Mouse (Mus musculus): ENCODE measurements around the gene Ctsa. TPM values are rescaled to one million over a fixed set of nuclear protein-coding genes. Genes with fewer than 3 reads are reported as not detected.
"Not testable (repeated sequence)": the region's sequence is repeated elsewhere in the genome, so short reads cannot be mapped to it uniquely, and the experiment has no call there.

The Ctsa gene
- total and polyA plus RNA-seq, 3 experiments, result 19.9 to 45.5 (median 27.0) TPM

- H3K27ac ChIP-seq (ENCODE audit: insufficient read depth, low read depth), result no peak overlapping the region
- TF ChIP-seq EP300 (IDR thresholded peaks at IDR 0.05; ENCODE audit: low read length) (no peak), PAX5 (IDR thresholded peaks at IDR 0.05; ENCODE audit: low read length) (no peak), HCFC1 (IDR thresholded peaks at IDR 0.05; ENCODE audit: low read depth, low read length) (no peak), UBTF (IDR thresholded peaks at IDR 0.05; ENCODE audit: low read depth, low read length) (no peak), ZKSCAN1 (IDR thresholded peaks at IDR 0.05; ENCODE audit: borderline replicate concordance, low read depth, low read length) (no peak), SMC3 (IDR thresholded peaks at IDR 0.05; ENCODE audit: low read depth, low read length) (no peak), MEF2A (IDR thresholded peaks at IDR 0.05; ENCODE audit: borderline replicate concordance, low read depth, low read length) (no peak)
- peaks cover 0 to 9% of the 10 kb centered on the region in 2 experiments; a peak in 2 of 4 replicates for H3K4me1 ChIP-seq (ENCODE audit: control insufficient read depth in 1 of 2, insufficient read depth in 2 of 2)
- no peaks in the 10 kb centered on the region for H3K27me3 ChIP-seq (replicated peaks)
- peaks cover 16% of the 10 kb centered on the region for H3K9me3 ChIP-seq (replicated peaks; ENCODE audit: low read length)
- dilution Hi-C loops (cut with MboI; ENCODE audit: extremely low pct_ligation_motif_present, extremely low pct_unique_long_range_greater_than_20kb, low sequenced_read_pairs) (no loop called here), in situ Hi-C loops (cut with MboI; ENCODE audit: low pct_ligation_motif_present, low pct_unique_long_range_greater_than_20kb, low sequenced_read_pairs) (no loop called here)
- no peak overlapping the region for H3K4me2 ChIP-seq (ENCODE audit: insufficient read depth, low read depth, poor library complexity, severe bottlenecking)
- DNase-seq (ENCODE audit: extremely low read depth), result no peak
- H3K4me3 ChIP-seq (replicated peaks in 1 of 3; ENCODE audit: low read depth in 2 of 3, low read length in 2 of 3, poor library complexity in 1 of 3), result no peak overlapping the region
- H3K79me2 ChIP-seq (replicated peaks; ENCODE audit: control insufficient read depth, extremely low read depth, insufficient read depth, poor library complexity, severe bottlenecking), result no peaks in the 10 kb centered on the region
- H3K9ac ChIP-seq (ENCODE audit: insufficient read depth, low read depth), result no peak overlapping the region
- H3K36me3 ChIP-seq (replicated peaks in 1 of 2; ENCODE audit: control insufficient read depth in 1 of 2, insufficient read depth in 1 of 2, low read length in 1 of 2), result peaks cover 0 to 4% of the 10 kb centered on the region in 2 experiments
These were observed 40.9 kb downstream of the Ctsa start for GRCm38 (mm10) chr2:164873621-164874020.

GRCm38 (mm10) chr2:164874239-164874769, 41.6 kb downstream of the Ctsa start:
- TF ChIP-seq RAD21 (IDR thresholded peaks at IDR 0.05; ENCODE audit: low read depth, low read length) (no peak), MAFK (IDR thresholded peaks at IDR 0.05; ENCODE audit: insufficient replicate concordance, low read length) (no peak), NELFE (IDR thresholded peaks at IDR 0.05; ENCODE audit: low read depth, low read length) (no peak), JUND (conservative IDR thresholded peaks at IDR 0.05; ENCODE audit: low read depth, low read length) (no peak), POLR2A (IDR thresholded peaks at IDR 0.05; ENCODE audit: low read depth, low read length) (no peak), ETS1 (conservative IDR thresholded peaks at IDR 0.05; ENCODE audit: low read depth, low read length) (no peak), CHD2 (IDR thresholded peaks at IDR 0.05; ENCODE audit: low read length) (no peak), CHD1 (IDR thresholded peaks at IDR 0.05; ENCODE audit: low read depth, low read length) (no peak), SMC3 (IDR thresholded peaks at IDR 0.05; ENCODE audit: low read depth, low read length) (no peak), ZNF384 (IDR thresholded peaks at IDR 0.05; ENCODE audit: low read depth, low read length) (no peak), ELF1 (IDR thresholded peaks at IDR 0.05; ENCODE audit: low read depth, low read length) (no peak), POLR2AphosphoS2 (IDR thresholded peaks at IDR 0.05; ENCODE audit: low read depth, low read length) (no peak), E2F4 (IDR thresholded peaks at IDR 0.05; ENCODE audit: insufficient replicate concordance, low read depth, low read length) (no peak), SIN3A (IDR thresholded peaks at IDR 0.05; ENCODE audit: low read length) (no peak), EP300 (IDR thresholded peaks at IDR 0.05; ENCODE audit: low read length) (no peak), GABPA (IDR thresholded peaks at IDR 0.05; ENCODE audit: insufficient replicate concordance, low read depth, low read length) (no peak)
- peaks cover 0 to 4% of the 10 kb centered on the region in 2 experiments for H3K36me3 ChIP-seq (replicated peaks in 1 of 2; ENCODE audit: control insufficient read depth in 1 of 2, insufficient read depth in 1 of 2, low read length in 1 of 2)
- no peak overlapping the region for H3K27ac ChIP-seq (ENCODE audit: insufficient read depth, low read depth)
- DNase-seq (ENCODE audit: extremely low read depth), result no peak
- no peak overlapping the region for H3K4me2 ChIP-seq (ENCODE audit: insufficient read depth, low read depth, poor library complexity, severe bottlenecking)
- H3K4me1 ChIP-seq (ENCODE audit: control insufficient read depth in 1 of 2, insufficient read depth in 2 of 2), result peaks cover 0 to 5% of the 10 kb centered on the region in 2 experiments; a peak in 2 of 4 replicates
- no peak overlapping the region for H3K9ac ChIP-seq (ENCODE audit: insufficient read depth, low read depth)
- no peak overlapping the region for H3K4me3 ChIP-seq (replicated peaks in 1 of 3; ENCODE audit: low read depth in 2 of 3, low read length in 2 of 3, poor library complexity in 1 of 3)
- no peaks in the 10 kb centered on the region for H3K27me3 ChIP-seq (replicated peaks)
- in situ Hi-C loops (cut with MboI; ENCODE audit: low pct_ligation_motif_present, low pct_unique_long_range_greater_than_20kb, low sequenced_read_pairs) (no loop called here), dilution Hi-C loops (cut with MboI; ENCODE audit: extremely low pct_ligation_motif_present, extremely low pct_unique_long_range_greater_than_20kb, low sequenced_read_pairs) (no loop called here)
- H3K79me2 ChIP-seq (replicated peaks; ENCODE audit: control insufficient read depth, extremely low read depth, insufficient read depth, poor library complexity, severe bottlenecking), result no peaks in the 10 kb centered on the region
- H3K9me3 ChIP-seq (replicated peaks; ENCODE audit: low read length), result peaks cover 11% of the 10 kb centered on the region

GRCm38 (mm10) chr2:164875648-164876047, 43.0 kb downstream of the Ctsa start:
- H3K36me3 ChIP-seq (replicated peaks in 1 of 2; ENCODE audit: control insufficient read depth in 1 of 2, insufficient read depth in 1 of 2, low read length in 1 of 2); H3K4me2 ChIP-seq (ENCODE audit: insufficient read depth, low read depth, poor library complexity, severe bottlenecking); H3K79me2 ChIP-seq (replicated peaks; ENCODE audit: control insufficient read depth, extremely low read depth, insufficient read depth, poor library complexity, severe bottlenecking); H3K4me3 ChIP-seq (replicated peaks in 1 of 3; ENCODE audit: low read depth in 2 of 3, low read length in 2 of 3, poor library complexity in 1 of 3); dilution Hi-C loops (cut with MboI; ENCODE audit: extremely low pct_ligation_motif_present, extremely low pct_unique_long_range_greater_than_20kb, low sequenced_read_pairs); H3K9ac ChIP-seq (ENCODE audit: insufficient read depth, low read depth); H3K4me1 ChIP-seq (ENCODE audit: control insufficient read depth in 1 of 2, insufficient read depth in 2 of 2); H3K27ac ChIP-seq (ENCODE audit: insufficient read depth, low read depth); H3K27me3 ChIP-seq (replicated peaks); DNase-seq (ENCODE audit: extremely low read depth); H3K9me3 ChIP-seq (replicated peaks; ENCODE audit: low read length): not testable (repeated sequence)
- in situ Hi-C loops (cut with MboI; ENCODE audit: low pct_ligation_motif_present, low pct_unique_long_range_greater_than_20kb, low sequenced_read_pairs), result loop anchor here (5.0 kb wide), 1 partner anchor 43 kb away; the partner anchor contains the start of genes Ctsa and Neurl2
